Mouse (Mus musculus): ENCODE results near the gene Duxbl1. TPM values are rescaled to one million over a fixed set of nuclear protein-coding genes. Genes with fewer than 3 reads are reported as not detected.

The Duxbl1 gene
- polyA plus RNA-seq (2014; fragmentation: Illumina TruSeq; extraction: RNeasy Lipid Tissue Mini Kit (QIAGEN cat#74804); ENCODE audit: low replicate concordance): not detected

DNA sequence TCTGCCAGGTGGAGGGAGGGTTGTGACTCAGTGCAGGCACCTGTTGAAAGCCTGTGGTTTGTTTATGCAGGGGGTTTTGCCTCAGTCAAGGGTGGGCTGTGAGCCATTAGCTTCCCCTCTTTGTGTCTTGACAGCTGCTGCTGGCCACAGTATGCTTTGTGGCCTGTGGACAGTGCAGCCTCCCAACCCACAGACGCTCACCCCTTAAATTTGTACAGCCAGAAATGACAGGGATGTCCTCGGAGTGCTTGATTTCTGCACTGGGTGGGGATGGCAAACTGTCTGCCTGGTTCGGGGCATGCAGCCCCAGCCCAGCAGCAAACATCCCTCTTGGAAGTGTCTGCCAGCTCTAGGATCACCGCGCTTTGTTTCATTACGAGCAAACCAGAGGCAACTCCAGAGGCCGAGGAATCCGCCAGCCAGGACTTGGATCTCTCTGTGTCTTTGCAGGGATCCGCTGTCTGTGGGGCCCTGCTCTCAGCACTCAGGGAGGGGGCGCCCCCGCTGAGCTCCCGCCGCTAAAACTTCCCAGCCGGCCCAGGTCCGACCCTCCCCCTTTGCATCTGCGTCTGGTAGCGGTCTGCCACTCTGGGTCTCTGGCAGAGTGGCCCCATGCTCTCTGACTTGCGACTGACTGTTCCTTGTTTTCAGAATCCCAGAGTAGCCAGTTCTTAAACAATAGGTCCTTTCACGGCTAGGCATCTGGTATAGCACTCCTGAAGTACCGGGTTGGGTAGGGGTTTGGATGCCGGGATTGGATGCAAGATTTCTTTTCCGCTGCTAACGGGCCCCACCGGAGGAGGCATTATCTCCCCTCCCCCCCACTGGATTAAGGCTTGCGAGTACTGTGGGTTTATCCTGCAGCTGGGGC lies at the start of gene Duxbl1:
TSS of gene Duxbl1 (plus strand) at position 207 of the 871 bp plus-strand sequence.

DNA sequence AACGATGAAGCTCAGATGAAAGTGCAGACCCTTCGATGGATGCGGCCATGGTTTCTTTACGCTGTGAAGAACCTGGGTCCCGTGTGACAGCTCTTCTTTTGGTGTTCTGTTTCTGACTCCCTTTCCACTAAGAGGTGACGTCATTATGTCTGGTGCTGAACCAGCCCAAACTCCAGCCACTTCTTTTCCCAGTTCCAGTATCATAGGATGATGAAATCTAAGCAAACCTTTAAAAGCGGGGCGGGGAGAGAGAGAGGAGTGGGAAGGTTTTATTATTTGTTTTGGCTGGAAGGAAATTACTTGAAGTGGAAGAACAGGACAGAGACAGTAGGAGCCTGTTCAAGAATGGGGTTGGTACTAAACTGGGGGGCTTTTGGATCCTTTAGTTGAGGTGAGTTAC lies 40.4 kb upstream of the Duxbl1 start, which contains the start of gene Cphx1:
TSS of gene Cphx1 (plus strand) at position 301 of the 400 bp plus-strand sequence.

Other genes starting within 250 kb of the Duxbl1 start
- gene Zcchc24, start 209.5 kb upstream of the Duxbl1 start, polyA plus RNA-seq (2014; fragmentation: Illumina TruSeq; extraction: RNeasy Lipid Tissue Mini Kit (QIAGEN cat#74804); ENCODE audit: low replicate concordance): 10.7 TPM
- 31.5 TPM for gene Anxa11, start 136.4 kb upstream of the Duxbl1 start, polyA plus RNA-seq (2014; fragmentation: Illumina TruSeq; extraction: RNeasy Lipid Tissue Mini Kit (QIAGEN cat#74804); ENCODE audit: low replicate concordance)
- gene Plac9a, start 75.5 kb upstream of the Duxbl1 start, polyA plus RNA-seq (2014; fragmentation: Illumina TruSeq; extraction: RNeasy Lipid Tissue Mini Kit (QIAGEN cat#74804); ENCODE audit: low replicate concordance): not detected
- gene Tmem254a, start 50.9 kb upstream of the Duxbl1 start, polyA plus RNA-seq (2014; fragmentation: Illumina TruSeq; extraction: RNeasy Lipid Tissue Mini Kit (QIAGEN cat#74804); ENCODE audit: low replicate concordance): 15.9 TPM
- gene Cphx1, start 40.3 kb upstream of the Duxbl1 start, polyA plus RNA-seq (2014; fragmentation: Illumina TruSeq; extraction: RNeasy Lipid Tissue Mini Kit (QIAGEN cat#74804); ENCODE audit: low replicate concordance): not detected
- 1.6 TPM for gene Gm9780, start 64.1 kb downstream of the Duxbl1 start, polyA plus RNA-seq (2014; fragmentation: Illumina TruSeq; extraction: RNeasy Lipid Tissue Mini Kit (QIAGEN cat#74804); ENCODE audit: low replicate concordance)
- gene Tmem254c, start 88.8 kb downstream of the Duxbl1 start, polyA plus RNA-seq (2014; fragmentation: Illumina TruSeq; extraction: RNeasy Lipid Tissue Mini Kit (QIAGEN cat#74804); ENCODE audit: low replicate concordance): not detected
- gene Cphx2, start 102.9 kb downstream of the Duxbl1 start, polyA plus RNA-seq (2014; fragmentation: Illumina TruSeq; extraction: RNeasy Lipid Tissue Mini Kit (QIAGEN cat#74804); ENCODE audit: low replicate concordance): not detected
- not detected for gene Cphx3, start 103.7 kb downstream of the Duxbl1 start, polyA plus RNA-seq (2014; fragmentation: Illumina TruSeq; extraction: RNeasy Lipid Tissue Mini Kit (QIAGEN cat#74804); ENCODE audit: low replicate concordance)
- 0.48 TPM for gene Duxbl2, start 139.8 kb downstream of the Duxbl1 start, polyA plus RNA-seq (2014; fragmentation: Illumina TruSeq; extraction: RNeasy Lipid Tissue Mini Kit (QIAGEN cat#74804); ENCODE audit: low replicate concordance)
- not detected for gene Plac9b, start 203.9 kb downstream of the Duxbl1 start, polyA plus RNA-seq (2014; fragmentation: Illumina TruSeq; extraction: RNeasy Lipid Tissue Mini Kit (QIAGEN cat#74804); ENCODE audit: low replicate concordance)
- 47.7 TPM for gene Tmem254b, start 228.5 kb downstream of the Duxbl1 start, polyA plus RNA-seq (2014; fragmentation: Illumina TruSeq; extraction: RNeasy Lipid Tissue Mini Kit (QIAGEN cat#74804); ENCODE audit: low replicate concordance)